ENCODE assay signal across 29 mouse cellular contexts in genomic region chr17:75506097-75506675, GRCm38 (mm10). TPM values are rescaled to one million over a fixed set of nuclear protein-coding genes. Genes with fewer than 3 reads are reported as not detected.
DNase-seq lines count a peak whose midpoint lies in the region; ATAC-seq lines count a peak whose summit lies in the region.
"Had no signal": no experiment of that assay in that cellular context is flagged by ENCODE, and none has a peak within 500 bp of the region (broad histone marks: within the 10 kb centered on the region; RNA-seq: fewer than 3 reads in every experiment).

No protein-coding gene starts in this region.

- no peak overlapping the region for H3K27ac ChIP-seq in kidney, embryonic 14.5 days (ENCODE audit: low read depth, low read length)
- H3K27ac ChIP-seq: embryonic facial prominence, embryonic 13.5 days; forebrain, embryonic 10.5 days; forebrain, embryonic 15.5 days; gastrocnemius, adult 2 months; hindbrain, embryonic 10.5 days; hindbrain, embryonic 15.5 days; liver, embryonic 12.5 days; midbrain, embryonic 13.5 days; neural tube, embryonic 13.5 days; stomach, embryonic 15.5 days had no signal

- H3K4me2 ChIP-seq in kidney, embryonic 14.5 days (replicated peaks; ENCODE audit: low read depth, low read length): no peak overlapping the region
- H3K4me2 ChIP-seq: embryonic facial prominence, embryonic 13.5 days; forebrain, embryonic 15.5 days; hindbrain, embryonic 15.5 days; liver, embryonic 12.5 days; midbrain, embryonic 13.5 days; neural tube, embryonic 13.5 days; stomach, embryonic 15.5 days had no signal

- no peaks in the 10 kb centered on the region for H3K27me3 ChIP-seq in kidney, embryonic 14.5 days (ENCODE audit: control insufficient read depth, insufficient read depth, low read length)
- H3K27me3 ChIP-seq: embryonic facial prominence, embryonic 13.5 days; forebrain, embryonic 15.5 days; hindbrain, embryonic 15.5 days; liver, embryonic 12.5 days; midbrain, embryonic 13.5 days; neural tube, embryonic 13.5 days; stomach, embryonic 15.5 days had no signal

- no peak overlapping the region for H3K9ac ChIP-seq in kidney, embryonic 14.5 days (ENCODE audit: low read depth, low read length)
- H3K9ac ChIP-seq: embryonic facial prominence, embryonic 13.5 days; forebrain, embryonic 15.5 days; hindbrain, embryonic 15.5 days; liver, embryonic 12.5 days; liver, postnatal 0 days; midbrain, embryonic 13.5 days; neural tube, embryonic 13.5 days; stomach, embryonic 15.5 days had no signal

- peak; percentile 35 for DNase-seq in kidney, adult 11 months
- peak; percentile 85 for DNase-seq in A20 (ENCODE audit: low read depth, low spot score)
- DNase-seq in kidney, adult 8-10 months: peak; percentile 29 to 32
- peak; percentile 21 for DNase-seq in kidney, postnatal 10 days
- DNase-seq in urinary bladder, postnatal 4 days (ENCODE audit: low spot score in 2 of 2): no peak
- DNase-seq in urinary bladder, postnatal 25 days (ENCODE audit: low spot score): no peak
- no peak for DNase-seq in lung, postnatal 14 days
- DNase-seq: adrenal gland, adult 2 months; adrenal gland, postnatal 36 days; cerebellum, adult 18-20 months; cerebellum, postnatal 10 days; gastrocnemius, adult 2 months; heart, postnatal 14 days; layer of hippocampus, postnatal 36 days; liver, postnatal 0 days; lung, postnatal 4 days; right cerebral cortex, postnatal 25 days had no signal

- H3K4me1 ChIP-seq in kidney, embryonic 14.5 days (ENCODE audit: control insufficient read depth, insufficient read depth, low read length): no peaks in the 10 kb centered on the region
- H3K4me1 ChIP-seq: embryonic facial prominence, embryonic 13.5 days; forebrain, embryonic 10.5 days; forebrain, embryonic 15.5 days; hindbrain, embryonic 10.5 days; hindbrain, embryonic 15.5 days; liver, embryonic 12.5 days; megakaryocyte, embryonic 14.5 days; midbrain, embryonic 13.5 days; neural tube, embryonic 13.5 days; stomach, embryonic 15.5 days had no signal

- 79% methylated on average over 10 of the region's 10 CpGs for WGBS in kidney, embryonic 14.5 days

- H3K36me3 ChIP-seq in kidney, embryonic 14.5 days (ENCODE audit: control insufficient read depth, insufficient read depth, low read length): no peaks in the 10 kb centered on the region
- H3K36me3 ChIP-seq: embryonic facial prominence, embryonic 13.5 days; forebrain, embryonic 10.5 days; forebrain, embryonic 15.5 days; hindbrain, embryonic 10.5 days; hindbrain, embryonic 15.5 days; liver, embryonic 12.5 days; midbrain, embryonic 13.5 days; neural tube, embryonic 13.5 days; stomach, embryonic 15.5 days had no signal

- ATAC-seq in kidney, embryonic 14.5 days (ENCODE audit: low FRiP score, low TSS enrichment): no peak
- ATAC-seq: CD4-positive, CD25-positive, alpha-beta regulatory T cell, adult 4 months; forebrain, embryonic 15.5 days; liver, embryonic 12.5 days; liver, postnatal 0 days; midbrain, embryonic 13.5 days had no signal

- H3K4me3 ChIP-seq in kidney, embryonic 14.5 days (ENCODE audit: low read length): no peak overlapping the region
- H3K4me3 ChIP-seq: embryonic facial prominence, embryonic 13.5 days; forebrain, embryonic 10.5 days; forebrain, embryonic 15.5 days; gastrocnemius, adult 2 months; hindbrain, embryonic 10.5 days; hindbrain, embryonic 15.5 days; liver, embryonic 12.5 days; megakaryocyte, embryonic 14.5 days; midbrain, embryonic 13.5 days; neural tube, embryonic 13.5 days; stomach, embryonic 15.5 days had no signal

- no peaks in the 10 kb centered on the region for H3K9me3 ChIP-seq in kidney, embryonic 14.5 days (ENCODE audit: control insufficient read depth, low read length)
- H3K9me3 ChIP-seq: embryonic facial prominence, embryonic 13.5 days; forebrain, embryonic 10.5 days; forebrain, embryonic 15.5 days; hindbrain, embryonic 10.5 days; hindbrain, embryonic 15.5 days; liver, embryonic 12.5 days; megakaryocyte, embryonic 14.5 days; midbrain, embryonic 13.5 days; neural tube, embryonic 13.5 days; stomach, embryonic 15.5 days had no signal

RNA-seq across cellular contexts. Expression of gene Fam98a, which starts 45.6 kb away (rescaled TPM):
- polyA plus RNA-seq in kidney, embryonic 14.5 days (2014; fragmentation: Nextera tagmentation; extraction: Ambion mirVana): 8.6 and 9.7 TPM in 2 replicates

Comparison
In these comparisons a context has a peak if more than half of its experiments do, and no peak if none do; other contexts are left out.
1. DNase-seq: peak in kidney, adult 11 months (single experiment), A20 (single experiment), kidney, adult 8-10 months (2 of 2) and kidney, postnatal 10 days (single experiment); none in urinary bladder, postnatal 4 days (0 of 2), urinary bladder, postnatal 25 days (single experiment) and lung, postnatal 14 days (single experiment).